Mouse (Mus musculus): ENCODE data around the gene Dgkd. TPM values are rescaled to one million over a fixed set of nuclear protein-coding genes. Genes with fewer than 3 reads are reported as not detected.

The Dgkd gene
- total and polyA plus RNA-seq, 3 experiments = 23.5 to 47.3 (median 40.8) TPM

DNA sequence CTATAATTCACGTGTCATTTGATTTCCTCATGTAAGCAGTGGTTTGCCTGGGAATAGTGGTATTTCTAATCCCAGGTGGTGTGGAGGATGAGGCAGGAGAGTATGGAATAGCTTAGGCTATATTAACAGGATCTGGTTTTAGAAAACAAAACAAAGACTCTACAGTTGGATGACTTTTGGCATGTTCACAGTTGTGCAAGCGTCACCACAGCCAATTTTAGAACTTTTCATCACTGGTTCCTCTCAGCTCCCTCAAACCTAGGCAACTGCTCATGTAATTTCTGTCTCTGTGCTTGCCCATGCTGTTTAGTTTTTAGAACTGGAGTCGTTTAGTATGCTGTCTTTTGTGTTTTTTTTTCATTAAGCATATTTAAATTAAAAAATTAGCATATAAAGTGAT is 3.7 kb downstream of the Dgkd start:
- H3K9ac ChIP-seq (ENCODE audit: low read depth, low read length) = no peak overlapping the region
- H3K4me3 ChIP-seq = no peak overlapping the region
- no peaks in the 10 kb centered on the region for H3K27me3 ChIP-seq (ENCODE audit: control insufficient read depth, insufficient read depth, low read length)
- H3K36me3 ChIP-seq (ENCODE audit: control insufficient read depth, insufficient read depth, low read length) = peaks cover 14% of the 10 kb centered on the region
- intact Hi-C loops (cut with DNase I) = loop anchor here (5.0 kb wide), 1 partner anchor 35 kb away; no protein-coding TSS in a partner anchor
- DNase-seq = peak in 1 of 2 experiments; percentile 56
- peak overlapping the region; percentile 48 for H3K27ac ChIP-seq
- TF ChIP-seq CTCF (IDR thresholded peaks at IDR 0.05) = no peak
- no peak for TF ChIP-seq EP300 (IDR thresholded peaks at IDR 0.05; ENCODE audit: insufficient read depth, low read depth, low read length)
- no peak for TF ChIP-seq POLR2A (IDR thresholded peaks at IDR 0.05; ENCODE audit: insufficient read depth, low read depth, low read length)
- 23% methylated on average over 3 of the region's 3 CpGs for WGBS
- H3K79me2 ChIP-seq (replicated peaks; ENCODE audit: control insufficient read depth, insufficient read depth, low read length) = peaks cover 7% of the 10 kb centered on the region
- peaks cover 15% of the 10 kb centered on the region for H3K4me1 ChIP-seq (ENCODE audit: control insufficient read depth, insufficient read depth, low read length)

DNA sequence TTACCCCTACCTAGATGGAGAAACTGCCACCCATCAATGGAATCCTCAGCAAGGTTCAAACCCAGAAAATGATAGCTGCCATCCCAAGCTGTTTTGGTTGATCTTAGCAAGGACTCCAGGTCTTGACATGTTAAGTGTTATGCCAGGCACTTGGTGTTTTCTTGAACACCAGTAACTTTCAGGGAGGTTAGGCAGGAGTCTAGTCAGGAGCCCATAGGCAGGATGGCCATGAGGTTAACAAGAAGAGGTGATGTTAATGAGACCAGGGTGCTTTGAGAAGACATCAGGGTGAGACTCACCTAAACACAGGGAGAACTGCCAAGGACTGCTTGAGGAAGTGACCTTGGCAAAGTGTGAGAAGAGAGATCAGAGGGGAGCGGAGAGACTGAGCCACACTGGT is 4.9 kb downstream of the Dgkd start:
- no peak overlapping the region for H3K9ac ChIP-seq (ENCODE audit: low read depth, low read length)
- H3K27ac ChIP-seq = 0 out of 2 replicates have a peak overlapping the region, but pooled peaks have one; percentile 2
- H3K79me2 ChIP-seq (replicated peaks; ENCODE audit: control insufficient read depth, insufficient read depth, low read length) = peaks cover 12% of the 10 kb centered on the region
- 48% methylated on average over 1 of the region's 1 CpGs for WGBS
- intact Hi-C loops (cut with DNase I) = loop anchor here (2.0 to 5.0 kb wide), 2 partner anchors 23 to 34 kb away; no protein-coding TSS in a partner anchor
- TF ChIP-seq CTCF (IDR thresholded peaks at IDR 0.05) (no peak), EP300 (IDR thresholded peaks at IDR 0.05; ENCODE audit: insufficient read depth, low read depth, low read length) (no peak), POLR2A (IDR thresholded peaks at IDR 0.05; ENCODE audit: insufficient read depth, low read depth, low read length) (no peak)
- peaks cover 18% of the 10 kb centered on the region for H3K36me3 ChIP-seq (ENCODE audit: control insufficient read depth, insufficient read depth, low read length)
- H3K4me1 ChIP-seq (ENCODE audit: control insufficient read depth, insufficient read depth, low read length) = peaks cover 19% of the 10 kb centered on the region
- H3K27me3 ChIP-seq (ENCODE audit: control insufficient read depth, insufficient read depth, low read length) = no peaks in the 10 kb centered on the region
- H3K4me3 ChIP-seq = no peak overlapping the region
- DNase-seq = no peak

DNA sequence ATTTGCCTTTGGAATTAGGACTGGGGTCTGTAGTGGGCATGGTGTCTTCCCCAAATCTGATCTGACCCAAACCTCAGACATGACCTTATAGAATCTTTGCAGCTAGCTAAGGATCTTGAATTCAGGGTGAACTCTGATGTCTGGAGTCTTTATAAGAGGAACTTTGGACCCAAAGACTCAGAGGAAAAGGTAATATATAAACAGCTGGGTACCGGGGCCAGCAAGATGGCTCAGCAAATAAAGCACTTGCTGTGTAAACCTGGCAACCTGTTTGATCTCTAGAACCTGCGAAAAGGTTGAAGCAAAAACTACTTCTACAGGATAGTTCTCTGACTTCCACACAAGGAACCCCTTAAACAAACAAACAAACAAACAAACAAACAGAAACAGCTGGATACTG is 5.4 kb downstream of the Dgkd start:
- H3K9ac ChIP-seq (ENCODE audit: low read depth, low read length) = no peak overlapping the region
- intact Hi-C loops (cut with DNase I) = loop anchor here (2.0 to 5.0 kb wide), 2 partner anchors 22 to 34 kb away; no protein-coding TSS in a partner anchor
- H3K27me3 ChIP-seq (ENCODE audit: control insufficient read depth, insufficient read depth, low read length) = no peaks in the 10 kb centered on the region

DNA sequence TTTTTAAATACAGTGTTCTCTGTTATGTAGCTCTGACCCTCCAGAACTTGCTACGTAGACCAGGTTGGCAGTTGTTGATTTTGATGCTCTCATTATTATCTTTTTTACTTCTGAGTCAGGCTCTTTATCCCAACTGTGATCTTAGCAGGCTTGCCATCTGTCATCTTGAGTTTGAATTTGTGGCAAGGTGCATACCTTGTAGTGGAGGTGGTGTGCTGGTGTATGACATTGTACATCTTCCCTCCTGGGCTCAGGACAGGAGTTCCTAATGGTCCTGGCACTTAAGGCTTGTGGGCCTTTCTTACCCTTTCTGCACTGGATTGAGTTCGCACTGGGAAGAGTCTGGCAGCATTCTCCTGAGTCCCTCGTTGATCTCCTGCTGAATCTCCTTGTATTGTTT is 10.5 kb downstream of the Dgkd start:
- Histone ChIP-seq H3K9ac (ENCODE audit: low read depth, low read length) (no peak overlapping the region), H3K27ac (no peak overlapping the region), H3K36me3 (ENCODE audit: control insufficient read depth, insufficient read depth, low read length) (peaks cover 23% of the 10 kb centered on the region), H3K79me2 (replicated peaks; ENCODE audit: control insufficient read depth, insufficient read depth, low read length) (peaks cover 11% of the 10 kb centered on the region), H3K4me1 (ENCODE audit: control insufficient read depth, insufficient read depth, low read length) (peaks cover 17% of the 10 kb centered on the region), H3K4me3 (no peak overlapping the region), H3K27me3 (ENCODE audit: control insufficient read depth, insufficient read depth, low read length) (no peaks in the 10 kb centered on the region)
- DNase-seq = no peak
- 69% methylated on average over 3 of the region's 3 CpGs for WGBS
- no peak for TF ChIP-seq CTCF (IDR thresholded peaks at IDR 0.05)
- TF ChIP-seq EP300 (IDR thresholded peaks at IDR 0.05; ENCODE audit: insufficient read depth, low read depth, low read length) = no peak
- TF ChIP-seq POLR2A (IDR thresholded peaks at IDR 0.05; ENCODE audit: insufficient read depth, low read depth, low read length) = no peak
- intact Hi-C loops (cut with DNase I) = no loop called here

More for the DNA sequence above, 5.4 kb downstream of the Dgkd start:
- TF ChIP-seq CTCF (IDR thresholded peaks at IDR 0.05) = no peak
- no peak overlapping the region for H3K27ac ChIP-seq
- H3K4me3 ChIP-seq = no peak overlapping the region
- peaks cover 18% of the 10 kb centered on the region for H3K36me3 ChIP-seq (ENCODE audit: control insufficient read depth, insufficient read depth, low read length)
- peaks cover 20% of the 10 kb centered on the region for H3K4me1 ChIP-seq (ENCODE audit: control insufficient read depth, insufficient read depth, low read length)
- DNase-seq = no peak
- H3K79me2 ChIP-seq (replicated peaks; ENCODE audit: control insufficient read depth, insufficient read depth, low read length) = peaks cover 12% of the 10 kb centered on the region
- 85% methylated on average over 2 of the region's 2 CpGs for WGBS

DNA sequence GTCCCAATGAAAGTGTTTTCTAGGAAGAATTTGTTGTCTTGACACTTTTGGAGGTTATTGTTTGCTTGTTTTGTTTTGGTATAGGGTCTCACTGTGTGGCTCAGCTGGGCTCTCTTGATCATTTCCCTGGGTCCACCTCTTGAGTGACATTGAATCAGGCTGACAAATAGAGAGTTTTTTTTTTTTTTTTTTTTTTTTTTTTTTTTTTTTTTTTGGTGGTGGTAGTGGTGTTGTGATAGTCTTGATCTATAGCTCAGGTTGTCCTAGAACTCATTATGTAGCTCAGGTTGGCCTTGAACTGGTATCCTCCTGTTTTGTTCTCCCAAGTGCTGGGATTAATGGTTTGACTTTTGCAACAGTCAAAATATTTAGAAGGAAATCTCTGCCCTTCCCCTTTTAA is 11.8 kb downstream of the Dgkd start:
- Histone ChIP-seq H3K4me1 (ENCODE audit: control insufficient read depth, insufficient read depth, low read length) (peaks cover 16% of the 10 kb centered on the region), H3K79me2 (replicated peaks; ENCODE audit: control insufficient read depth, insufficient read depth, low read length) (peaks cover 13% of the 10 kb centered on the region), H3K9ac (ENCODE audit: low read depth, low read length) (no peak overlapping the region), H3K27ac (no peak overlapping the region), H3K36me3 (ENCODE audit: control insufficient read depth, insufficient read depth, low read length) (peaks cover 18% of the 10 kb centered on the region), H3K27me3 (ENCODE audit: control insufficient read depth, insufficient read depth, low read length) (no peaks in the 10 kb centered on the region), H3K4me3 (no peak overlapping the region)
- intact Hi-C loops (cut with DNase I) = no loop called here
- no peak for DNase-seq
- TF ChIP-seq CTCF (IDR thresholded peaks at IDR 0.05) = no peak
- TF ChIP-seq EP300 (IDR thresholded peaks at IDR 0.05; ENCODE audit: insufficient read depth, low read depth, low read length) = no peak

DNA sequence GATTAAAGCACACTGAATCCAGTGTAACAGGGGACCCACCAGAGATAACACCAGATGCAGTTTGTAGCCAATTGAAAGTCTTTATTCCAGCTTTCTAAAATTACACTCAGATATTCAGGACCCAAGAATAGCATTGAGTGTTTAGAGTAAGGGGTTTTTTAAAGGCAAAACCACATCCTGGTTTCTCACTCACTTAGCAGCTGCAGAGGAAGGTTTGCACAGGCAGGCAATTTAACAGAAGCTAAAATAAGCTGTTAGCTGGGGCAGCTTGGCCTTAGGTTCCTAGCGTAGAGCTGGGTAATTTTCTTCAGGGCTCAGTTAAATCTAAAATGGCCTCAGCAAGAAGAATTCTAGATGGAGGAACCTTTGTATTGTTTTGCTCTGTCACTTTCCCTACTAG is 13.6 kb downstream of the Dgkd start:
- no peaks in the 10 kb centered on the region for H3K27me3 ChIP-seq (ENCODE audit: control insufficient read depth, insufficient read depth, low read length)
- H3K9ac ChIP-seq (ENCODE audit: low read depth, low read length) = no peak overlapping the region
- H3K4me3 ChIP-seq = no peak overlapping the region
- peaks cover 17% of the 10 kb centered on the region for H3K4me1 ChIP-seq (ENCODE audit: control insufficient read depth, insufficient read depth, low read length)
- TF ChIP-seq POLR2A (IDR thresholded peaks at IDR 0.05; ENCODE audit: insufficient read depth, low read depth, low read length) (no peak), CTCF (IDR thresholded peaks at IDR 0.05) (no peak), EP300 (IDR thresholded peaks at IDR 0.05; ENCODE audit: insufficient read depth, low read depth, low read length) (no peak)
- H3K79me2 ChIP-seq (replicated peaks; ENCODE audit: control insufficient read depth, insufficient read depth, low read length) = peaks cover 13% of the 10 kb centered on the region
- DNase-seq = no peak
- H3K36me3 ChIP-seq (ENCODE audit: control insufficient read depth, insufficient read depth, low read length) = peaks cover 16% of the 10 kb centered on the region
- WGBS = 79% methylated on average over 1 of the region's 1 CpGs
- intact Hi-C loops (cut with DNase I) = no loop called here
- H3K27ac ChIP-seq = no peak overlapping the region; the same call in 1 of the 2 replicates
